Mouse (Mus musculus): ENCODE data around the gene Amhr2. TPM values are rescaled to one million over a fixed set of nuclear protein-coding genes. Genes with fewer than 3 reads are reported as not detected.
A peak's percentile ranks its signal among the peaks of the same experiment; 100 is the strongest.

The Amhr2 gene
- polyA plus RNA-seq, 1 experiment from 2014 or later: 0.68 TPM

DNA sequence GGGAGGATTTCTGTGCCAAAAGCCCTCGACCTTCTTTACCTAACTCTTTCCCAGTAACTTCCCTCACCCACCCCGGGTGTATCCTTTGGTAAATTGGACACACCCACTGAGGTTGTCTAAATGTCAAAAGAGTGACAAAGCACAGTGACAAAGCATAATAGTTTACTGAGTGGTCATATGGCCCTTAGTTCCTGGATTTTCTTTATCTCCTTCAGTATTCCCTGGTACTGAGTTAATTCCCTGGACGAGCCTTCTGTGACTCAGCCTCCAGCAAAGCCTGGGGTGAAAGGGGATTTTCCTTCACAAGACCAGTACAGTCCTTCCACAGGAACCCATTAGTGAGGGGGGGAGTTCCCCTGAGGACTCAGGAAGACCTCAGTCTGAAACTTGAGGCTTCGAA is 15.8 kb downstream of the Amhr2 start:
- ATAC-seq (ENCODE audit: insufficient read depth, low FRiP score): no peak
- WGBS: 46% methylated on average over 4 of the region's 4 CpGs
- H3K27ac ChIP-seq (ENCODE audit: low read length): peak overlapping the region; percentile 62

DNA sequence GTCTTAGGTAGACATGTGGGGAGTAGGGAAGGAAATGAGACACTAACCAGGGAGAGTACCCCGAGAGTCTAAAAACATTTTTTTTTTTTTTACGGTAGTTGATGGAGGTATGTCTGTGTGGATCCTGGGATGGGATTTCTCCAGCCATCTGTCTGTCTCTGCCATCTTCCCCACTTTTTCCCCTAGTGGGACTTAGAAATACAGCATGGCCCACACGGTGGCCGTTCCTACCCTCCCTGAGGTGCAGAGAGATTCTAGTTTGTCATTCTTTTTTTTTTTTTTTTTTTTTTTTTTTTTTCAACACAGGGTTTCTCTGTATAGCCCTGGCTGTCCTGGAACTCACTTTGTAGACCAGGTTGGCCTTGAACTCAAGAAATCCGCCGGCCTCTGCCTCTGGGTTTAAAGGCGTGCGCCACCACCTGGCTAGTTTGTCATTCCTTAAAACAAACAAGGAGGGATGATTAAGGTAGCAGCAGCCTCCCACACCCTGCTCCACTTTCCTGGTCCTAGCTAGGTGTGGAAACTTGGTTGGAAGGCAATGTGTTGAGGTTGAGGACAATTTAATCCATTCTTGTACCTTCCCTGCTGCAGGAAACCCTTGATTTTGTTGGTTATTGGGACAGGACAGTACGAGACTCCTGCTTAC is 16.4 kb downstream of the Amhr2 start:
- H3K9ac ChIP-seq (ENCODE audit: low read length): no peak overlapping the region
- no peaks in the 10 kb centered on the region for H3K36me3 ChIP-seq (ENCODE audit: control insufficient read depth, insufficient read depth, low read length)
- ATAC-seq (ENCODE audit: insufficient read depth, low FRiP score): no peak
- 67% methylated on average over 9 of the region's 9 CpGs for WGBS
- H3K27me3 ChIP-seq (ENCODE audit: control insufficient read depth, insufficient read depth, low read length): no peaks in the 10 kb centered on the region
- H3K4me3 ChIP-seq (replicated peaks; ENCODE audit: low read length): 0 out of 2 replicates have a peak overlapping the region, but pooled peaks have one; percentile 11
- H3K4me2 ChIP-seq (ENCODE audit: low read depth, low read length): peak overlapping the region; percentile 27; the same call in 1 of the 2 replicates
- H3K4me1 ChIP-seq (ENCODE audit: control insufficient read depth, insufficient read depth, low read length): peaks cover 13% of the 10 kb centered on the region
- no peaks in the 10 kb centered on the region for H3K9me3 ChIP-seq (replicated peaks; ENCODE audit: control insufficient read depth, low read length)
- H3K27ac ChIP-seq (ENCODE audit: low read length): peak overlapping the region; percentile 62

More for the DNA sequence above, 15.8 kb downstream of the Amhr2 start:
- Histone ChIP-seq H3K9me3 (replicated peaks; ENCODE audit: control insufficient read depth, low read length) (no peaks in the 10 kb centered on the region), H3K4me3 (replicated peaks; ENCODE audit: low read length) (peak overlapping the region; percentile 64; the same call in 1 of the 2 replicates), H3K9ac (ENCODE audit: low read length) (0 out of 2 replicates have a peak overlapping the region, but pooled peaks have one; percentile 51), H3K27me3 (ENCODE audit: control insufficient read depth, insufficient read depth, low read length) (no peaks in the 10 kb centered on the region), H3K4me1 (ENCODE audit: control insufficient read depth, insufficient read depth, low read length) (peaks cover 13% of the 10 kb centered on the region), H3K4me2 (ENCODE audit: low read depth, low read length) (peak overlapping the region; percentile 74), H3K36me3 (ENCODE audit: control insufficient read depth, insufficient read depth, low read length) (no peaks in the 10 kb centered on the region)

DNA sequence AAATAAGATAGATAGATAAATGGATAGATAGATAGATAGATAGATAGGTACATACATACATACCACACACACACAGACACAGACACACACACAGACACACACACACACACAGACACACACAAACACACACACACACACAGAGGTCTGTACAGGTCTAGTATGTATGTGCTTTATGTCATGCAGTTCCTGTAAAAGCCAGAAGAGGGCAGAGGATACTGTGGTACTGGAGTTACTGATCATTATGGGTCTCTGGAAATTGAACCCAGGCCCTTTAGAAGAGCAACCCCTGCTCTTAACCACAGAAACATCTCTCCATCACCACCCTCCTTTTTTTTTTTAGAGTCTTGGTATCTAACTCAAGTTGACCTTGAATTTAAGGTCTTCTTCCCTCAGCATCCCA is 18.5 kb downstream of the Amhr2 start:
- no peak for ATAC-seq (ENCODE audit: insufficient read depth, low FRiP score)
- no peak overlapping the region for H3K27ac ChIP-seq (ENCODE audit: low read length)
- no peaks in the 10 kb centered on the region for H3K27me3 ChIP-seq (ENCODE audit: control insufficient read depth, insufficient read depth, low read length)
- no peak overlapping the region for H3K4me2 ChIP-seq (ENCODE audit: low read depth, low read length)
- no peak overlapping the region for H3K4me3 ChIP-seq (replicated peaks; ENCODE audit: low read length)
- no peaks in the 10 kb centered on the region for H3K9me3 ChIP-seq (replicated peaks; ENCODE audit: control insufficient read depth, low read length)
- H3K9ac ChIP-seq (ENCODE audit: low read length): no peak overlapping the region
- H3K36me3 ChIP-seq (ENCODE audit: control insufficient read depth, insufficient read depth, low read length): no peaks in the 10 kb centered on the region
- H3K4me1 ChIP-seq (ENCODE audit: control insufficient read depth, insufficient read depth, low read length): peaks cover 13% of the 10 kb centered on the region

DNA sequence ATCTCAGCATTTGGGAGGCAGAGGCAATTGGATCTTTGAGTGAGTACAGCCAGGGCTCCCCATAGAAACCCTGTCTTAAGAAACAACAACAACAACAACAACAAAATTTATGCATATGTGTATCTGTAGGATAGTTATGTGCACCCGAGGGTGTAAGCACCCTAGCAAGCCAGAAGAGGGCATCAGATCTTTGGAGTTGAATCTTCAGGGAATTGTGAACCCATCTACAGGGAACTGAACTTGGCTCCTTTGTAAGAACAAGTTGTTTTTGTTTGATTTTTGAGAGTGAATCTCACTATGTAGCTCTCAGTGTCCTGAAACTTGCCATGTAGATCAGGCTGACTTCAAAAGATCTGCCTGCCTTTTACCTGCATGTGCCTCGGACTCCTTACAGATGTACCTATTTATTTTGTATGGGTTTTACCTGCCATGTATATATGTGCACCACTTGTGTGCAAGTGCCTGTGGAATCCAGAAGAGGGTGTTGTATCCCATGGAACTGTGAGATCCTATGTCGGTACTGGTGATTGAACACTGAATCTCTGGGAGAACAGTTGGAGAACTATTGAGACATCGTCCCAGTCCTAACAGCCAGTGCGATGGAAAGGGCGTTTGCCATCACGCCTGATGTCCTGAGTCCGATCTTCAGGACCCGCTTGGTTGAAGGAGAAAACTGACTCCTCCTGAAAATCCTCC is 23.7 kb downstream of the Amhr2 start:
- no peaks in the 10 kb centered on the region for H3K27me3 ChIP-seq (ENCODE audit: control insufficient read depth, insufficient read depth, low read length)
- no peak overlapping the region for H3K27ac ChIP-seq (ENCODE audit: low read length)
- H3K4me1 ChIP-seq (ENCODE audit: control insufficient read depth, insufficient read depth, low read length): peaks cover 6% of the 10 kb centered on the region; the same call in 1 of the 2 replicates
- no peaks in the 10 kb centered on the region for H3K9me3 ChIP-seq (replicated peaks; ENCODE audit: control insufficient read depth, low read length)
- no peak overlapping the region for H3K4me3 ChIP-seq (replicated peaks; ENCODE audit: low read length)
- H3K9ac ChIP-seq (ENCODE audit: low read length): no peak overlapping the region
- WGBS: 98% methylated on average over 9 of the region's 9 CpGs
- no peak overlapping the region for H3K4me2 ChIP-seq (ENCODE audit: low read depth, low read length)
- H3K36me3 ChIP-seq (ENCODE audit: control insufficient read depth, insufficient read depth, low read length): no peaks in the 10 kb centered on the region
- ATAC-seq (ENCODE audit: insufficient read depth, low FRiP score): no peak

DNA sequence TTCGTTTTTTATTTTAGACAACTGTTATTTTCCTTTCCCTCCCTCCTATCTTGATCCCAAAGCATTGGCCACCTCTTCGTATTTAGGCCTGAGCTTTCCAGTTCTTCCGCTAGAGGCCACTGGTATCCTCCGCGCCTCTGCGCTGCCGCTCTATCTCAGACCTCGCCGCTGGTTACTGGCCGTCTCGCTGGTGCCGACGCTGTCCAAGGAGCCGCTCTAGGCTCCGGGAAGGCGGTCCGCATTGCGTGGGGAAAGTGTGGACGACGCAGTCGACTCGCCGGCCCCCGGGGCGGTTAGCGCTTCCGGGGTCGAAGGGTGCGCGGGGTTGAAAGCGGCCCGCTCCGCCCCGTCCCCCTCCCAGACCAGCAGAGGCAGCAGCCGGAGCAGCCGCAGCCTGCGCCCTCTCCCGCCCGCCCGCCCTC is 25.0 kb downstream of the Amhr2 start, which contains the start of gene Pcbp2:
Gene Pcbp2, plus strand, starts transcription at position 357 of the 422 bp plus-strand sequence.
- H3K4me3 ChIP-seq (replicated peaks; ENCODE audit: low read length): peak within 1 kb of the TSS; percentile 91
- H3K27me3 ChIP-seq (ENCODE audit: control insufficient read depth, insufficient read depth, low read length): no peaks in the 10 kb centered on the region
- H3K4me1 ChIP-seq (ENCODE audit: control insufficient read depth, insufficient read depth, low read length): peaks cover 6% of the 10 kb centered on the region; the same call in 1 of the 2 replicates
- H3K9me3 ChIP-seq (replicated peaks; ENCODE audit: control insufficient read depth, low read length): no peaks in the 10 kb centered on the region
- peaks cover 11% of the 10 kb centered on the region; the same call in 1 of the 2 replicates for H3K36me3 ChIP-seq (ENCODE audit: control insufficient read depth, insufficient read depth, low read length)
- H3K27ac ChIP-seq (ENCODE audit: low read length): peak within 1 kb of the TSS; percentile 98
- peak within 1 kb of the TSS; percentile 77 for H3K4me2 ChIP-seq (ENCODE audit: low read depth, low read length)
- WGBS: under 1% methylated on average over 34 of the region's 40 CpGs
- ATAC-seq (ENCODE audit: insufficient read depth, low FRiP score): peak; percentile 99
- peak within 1 kb of the TSS; percentile 98 for H3K9ac ChIP-seq (ENCODE audit: low read length)

DNA sequence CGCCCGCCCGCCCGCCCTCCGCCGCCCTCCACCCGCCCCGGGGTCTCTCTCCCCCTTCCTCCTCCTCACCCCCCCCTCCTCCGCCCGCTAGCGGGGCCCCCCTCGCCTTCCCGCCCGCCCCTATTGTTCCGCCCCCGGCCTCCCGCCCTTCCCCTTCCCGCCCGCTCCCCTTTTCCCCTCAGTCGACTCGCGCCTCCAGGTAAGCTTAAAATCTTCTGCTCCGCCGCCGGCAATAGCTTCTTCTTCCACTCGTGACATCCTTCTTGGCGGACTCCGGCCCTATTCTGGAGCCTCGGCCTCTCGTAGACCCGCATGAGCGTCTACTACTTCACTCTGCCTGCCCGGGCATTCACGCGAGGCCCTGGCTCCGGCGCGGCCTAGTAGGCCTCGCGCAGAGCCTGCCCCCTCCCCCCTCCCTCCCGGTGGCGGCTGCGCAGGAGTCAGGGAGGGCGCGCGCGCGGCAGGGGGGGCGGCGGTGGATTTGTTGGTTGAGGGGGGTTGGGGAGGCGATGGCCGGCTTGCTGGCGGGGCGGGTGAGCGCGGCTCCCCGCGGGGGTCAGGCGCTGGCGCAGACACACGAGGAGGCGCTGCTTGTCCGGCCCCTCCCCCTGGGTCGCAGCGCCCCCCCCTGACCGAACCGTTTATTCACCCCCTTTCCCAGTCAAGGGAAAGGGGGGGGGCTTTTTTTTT is 25.6 kb downstream of the Amhr2 start:
- Histone ChIP-seq H3K4me3 (replicated peaks; ENCODE audit: low read length) (peak overlapping the region; percentile 91), H3K36me3 (ENCODE audit: control insufficient read depth, insufficient read depth, low read length) (peaks cover 17% of the 10 kb centered on the region), H3K27ac (ENCODE audit: low read length) (peak overlapping the region; percentile 98), H3K4me2 (ENCODE audit: low read depth, low read length) (peak overlapping the region; percentile 77), H3K27me3 (ENCODE audit: control insufficient read depth, insufficient read depth, low read length) (no peaks in the 10 kb centered on the region), H3K9ac (ENCODE audit: low read length) (peak overlapping the region; percentile 98), H3K4me1 (ENCODE audit: control insufficient read depth, insufficient read depth, low read length) (peaks cover 6% of the 10 kb centered on the region; the same call in 1 of the 2 replicates), H3K9me3 (replicated peaks; ENCODE audit: control insufficient read depth, low read length) (no peaks in the 10 kb centered on the region)
- WGBS: under 1% methylated on average over 41 of the region's 67 CpGs
- peak; percentile 61 for ATAC-seq (ENCODE audit: insufficient read depth, low FRiP score)

DNA sequence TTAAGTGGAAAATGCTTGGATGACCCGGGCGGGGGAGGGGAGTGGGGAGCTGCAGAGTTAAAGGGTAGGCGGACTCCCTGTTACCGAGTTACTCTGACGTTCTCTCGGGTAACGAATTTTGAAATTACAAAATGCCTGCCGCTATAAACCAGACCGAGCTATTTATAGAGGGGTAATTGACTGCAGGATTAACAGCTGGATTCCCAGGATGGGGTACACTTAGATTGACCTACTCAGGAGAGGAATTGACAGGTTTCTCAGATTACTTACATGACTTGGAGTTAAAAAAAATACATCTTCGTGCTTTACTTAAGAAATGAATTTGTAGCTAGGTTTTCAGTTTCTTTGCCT is 26.1 kb downstream of the Amhr2 start:
- ATAC-seq (ENCODE audit: insufficient read depth, low FRiP score): no peak
- H3K4me2 ChIP-seq (ENCODE audit: low read depth, low read length): peak overlapping the region; percentile 77
- H3K27me3 ChIP-seq (ENCODE audit: control insufficient read depth, insufficient read depth, low read length): no peaks in the 10 kb centered on the region
- H3K9me3 ChIP-seq (replicated peaks; ENCODE audit: control insufficient read depth, low read length): no peaks in the 10 kb centered on the region
- WGBS: 0% methylated on average over 10 of the region's 10 CpGs
- peak overlapping the region; percentile 98 for H3K27ac ChIP-seq (ENCODE audit: low read length)
- peak overlapping the region; percentile 91 for H3K4me3 ChIP-seq (replicated peaks; ENCODE audit: low read length)
- peaks cover 6% of the 10 kb centered on the region; the same call in 1 of the 2 replicates for H3K4me1 ChIP-seq (ENCODE audit: control insufficient read depth, insufficient read depth, low read length)
- H3K36me3 ChIP-seq (ENCODE audit: control insufficient read depth, insufficient read depth, low read length): peaks cover 22% of the 10 kb centered on the region
- H3K9ac ChIP-seq (ENCODE audit: low read length): peak overlapping the region; percentile 98

DNA sequence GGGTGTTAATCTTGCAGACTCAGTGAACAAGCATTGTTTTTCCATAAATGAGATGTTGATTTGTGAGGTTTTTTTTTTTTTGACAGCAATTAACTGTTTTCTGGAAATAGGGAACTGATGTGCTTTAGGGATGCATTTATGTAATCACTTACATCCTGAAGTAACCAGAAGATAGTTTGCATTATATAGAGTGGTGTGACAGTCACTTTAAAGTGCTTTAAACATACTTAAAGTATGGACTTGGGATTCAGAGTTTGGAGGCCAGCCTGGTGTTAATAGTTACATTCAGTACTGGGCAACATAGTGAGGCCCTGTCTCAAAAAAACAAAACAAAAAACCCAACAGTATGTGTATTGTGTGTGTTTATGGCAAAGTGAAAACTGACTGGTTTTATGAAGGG is 26.6 kb downstream of the Amhr2 start:
- ATAC-seq (ENCODE audit: insufficient read depth, low FRiP score): no peak
- Histone ChIP-seq H3K4me1 (ENCODE audit: control insufficient read depth, insufficient read depth, low read length) (peaks cover 6% of the 10 kb centered on the region; the same call in 1 of the 2 replicates), H3K4me3 (replicated peaks; ENCODE audit: low read length) (peak overlapping the region; percentile 91), H3K27ac (ENCODE audit: low read length) (no peak overlapping the region), H3K9ac (ENCODE audit: low read length) (no peak overlapping the region), H3K36me3 (ENCODE audit: control insufficient read depth, insufficient read depth, low read length) (peaks cover 25% of the 10 kb centered on the region), H3K9me3 (replicated peaks; ENCODE audit: control insufficient read depth, low read length) (no peaks in the 10 kb centered on the region), H3K4me2 (ENCODE audit: low read depth, low read length) (peak overlapping the region; percentile 77), H3K27me3 (ENCODE audit: control insufficient read depth, insufficient read depth, low read length) (no peaks in the 10 kb centered on the region)

DNA sequence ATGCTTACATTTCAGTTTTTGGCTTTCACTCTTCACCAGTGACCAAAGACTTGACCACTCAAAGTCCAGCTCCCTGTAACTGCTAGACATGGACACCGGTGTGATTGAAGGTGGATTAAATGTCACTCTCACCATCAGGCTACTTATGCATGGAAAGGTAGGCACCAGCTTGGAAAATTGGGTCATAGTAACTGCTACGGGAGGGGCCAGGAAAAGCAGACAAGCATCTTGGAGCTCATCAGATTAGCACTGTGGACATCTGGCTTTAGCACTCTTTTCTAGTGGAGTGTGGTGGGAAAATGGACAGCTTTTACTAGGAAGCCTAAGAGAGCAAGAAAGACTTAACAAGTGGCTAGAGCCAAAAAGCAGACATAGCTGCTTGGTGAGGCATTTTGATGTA is 28.1 kb downstream of the Amhr2 start:
- Histone ChIP-seq H3K27me3 (ENCODE audit: control insufficient read depth, insufficient read depth, low read length) (no peaks in the 10 kb centered on the region), H3K36me3 (ENCODE audit: control insufficient read depth, insufficient read depth, low read length) (peaks cover 29% of the 10 kb centered on the region), H3K9me3 (replicated peaks; ENCODE audit: control insufficient read depth, low read length) (no peaks in the 10 kb centered on the region), H3K4me3 (replicated peaks; ENCODE audit: low read length) (no peak overlapping the region), H3K4me1 (ENCODE audit: control insufficient read depth, insufficient read depth, low read length) (peaks cover 6% of the 10 kb centered on the region; the same call in 1 of the 2 replicates), H3K9ac (ENCODE audit: low read length) (no peak overlapping the region), H3K27ac (ENCODE audit: low read length) (no peak overlapping the region), H3K4me2 (ENCODE audit: low read depth, low read length) (no peak overlapping the region)
- 57% methylated on average over 2 of the region's 2 CpGs for WGBS
- ATAC-seq (ENCODE audit: insufficient read depth, low FRiP score): no peak
